Mouse (Mus musculus) liver, adult 2 months (tissue): ENCODE data around the gene Tfcp2l1.

Experiments used
- CTCF ChIP-seq: fragments of 200-500 bp; IDR thresholded peaks from 2 replicates; pipeline ENCODE4 v1.5.1; 2011; ENCODE audit warnings: low read depth, low read length, control low read depth
- POLR2A ChIP-seq: fragments of 200-500 bp; IDR thresholded peaks from 2 replicates; pipeline ENCODE4 v1.6.1; 2011; ENCODE audit warnings: low read length, control low read depth; ENCODE audit not compliant: insufficient read depth; ENCODE audit errors: extremely low read depth

DNA sequence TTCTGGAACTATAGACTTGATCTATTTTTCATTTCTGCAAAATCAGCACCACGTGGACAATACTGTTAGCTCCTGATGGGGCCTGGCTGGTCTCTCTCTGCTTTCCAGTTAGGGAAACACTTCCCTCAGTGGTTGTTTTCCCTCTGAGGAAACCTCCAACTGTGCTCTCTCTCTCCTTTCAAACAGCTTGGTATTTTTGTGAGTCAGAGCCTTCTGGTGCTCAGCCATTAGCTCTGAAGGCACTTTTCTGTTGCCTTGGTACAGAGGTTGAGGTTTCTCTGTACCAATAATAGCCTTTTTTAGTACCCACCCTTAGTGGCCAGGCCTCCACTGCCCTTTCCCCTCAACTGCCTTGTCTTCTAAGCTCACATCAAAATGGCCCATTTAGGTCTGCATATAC lies 88.5 kb downstream of the Tfcp2l1 start:
- no peak for TF ChIP-seq POLR2A
- no peak for TF ChIP-seq CTCF
